Mouse (Mus musculus) right cerebral cortex, postnatal 36 days (tissue): ENCODE data around the gene Plekhm2.

Experiments used
- DNase-seq, 2 experiments: peaks; one replicate each; pipeline ENCODE4 v3.0.0; 2022; ENCODE audit warnings: low spot score in 2 of 2, mixed read lengths in 1 of 2

The Plekhm2 gene

GRCm38 (mm10) chr4:141663122-141663931 lies 1.4 kb downstream of the Plekhm2 start:
- DNase-seq = no peak

- no peak for DNase-seq
These were observed 3.8 kb downstream of the Plekhm2 start for GRCm38 (mm10) chr4:141660884-141661283.

DNA sequence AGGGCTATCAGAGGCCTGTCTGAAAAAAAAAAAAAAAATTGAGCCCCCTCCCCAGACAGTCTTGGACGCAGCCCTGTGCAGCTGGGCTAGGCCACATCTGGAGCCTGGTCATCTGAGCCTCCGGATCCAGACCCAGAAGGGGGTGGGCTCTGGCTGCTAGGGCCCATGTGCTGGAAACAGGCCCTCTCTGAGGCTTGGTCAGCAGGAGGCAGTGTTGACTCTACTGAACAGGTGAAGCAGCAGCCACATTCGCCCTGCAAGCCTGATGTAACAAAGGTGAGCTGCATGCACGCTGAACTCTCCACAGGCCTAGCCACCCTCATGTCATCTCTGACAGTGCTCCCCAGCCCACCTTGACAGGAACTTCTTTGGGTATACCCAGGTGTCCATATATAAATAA lies 5.0 kb downstream of the Plekhm2 start:
- no peak for DNase-seq

DNA sequence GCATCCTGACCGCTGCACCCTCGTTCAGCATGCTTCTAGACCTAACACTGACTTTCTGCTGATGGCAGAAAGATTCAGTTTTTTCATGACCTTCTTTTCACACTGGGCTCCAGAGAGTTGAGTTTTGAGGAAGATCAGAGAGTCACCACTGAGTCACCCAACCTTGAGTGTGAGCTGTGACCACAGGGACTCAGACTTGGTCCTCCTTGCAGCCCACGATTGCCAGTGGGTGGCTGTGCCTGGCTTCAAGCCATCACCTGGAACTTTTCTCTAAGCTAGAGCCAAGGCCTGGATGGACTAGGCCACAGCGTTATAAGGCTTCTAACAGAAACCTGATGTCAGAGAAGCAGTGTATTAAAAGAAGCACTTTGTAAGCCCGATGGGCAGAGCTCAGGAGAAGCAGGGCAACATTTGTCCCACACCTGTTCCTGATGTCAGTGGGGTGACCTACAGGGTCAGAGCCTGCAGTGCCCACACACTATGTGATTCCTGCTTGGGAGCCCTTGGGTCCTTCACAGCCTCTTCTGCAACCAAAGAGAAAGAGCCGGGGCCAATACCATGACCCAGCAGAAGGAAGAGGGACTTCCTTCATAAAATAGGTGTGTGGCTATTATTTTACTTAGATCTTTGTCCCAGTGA lies 5.7 kb downstream of the Plekhm2 start:
- no peak for DNase-seq

DNA sequence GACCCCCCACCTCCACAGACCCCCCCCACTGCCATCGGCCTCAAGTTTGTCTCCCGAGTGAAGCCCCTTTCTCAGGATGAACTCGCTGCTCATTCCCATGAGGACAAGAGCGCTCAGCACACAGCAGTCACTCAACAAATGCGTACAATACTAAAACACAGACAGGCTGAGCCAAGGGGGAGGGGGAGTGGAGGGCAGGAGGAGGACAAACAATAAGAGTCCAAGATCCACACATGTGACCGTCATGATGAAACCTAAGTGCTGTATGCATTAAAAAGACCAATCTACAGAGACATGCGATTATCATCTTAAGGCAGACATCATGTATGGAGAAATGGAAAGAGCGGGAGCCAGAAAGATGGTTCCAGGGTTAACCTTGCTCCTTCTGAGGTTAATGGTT lies 7.8 kb downstream of the Plekhm2 start:
- no peak for DNase-seq

DNA sequence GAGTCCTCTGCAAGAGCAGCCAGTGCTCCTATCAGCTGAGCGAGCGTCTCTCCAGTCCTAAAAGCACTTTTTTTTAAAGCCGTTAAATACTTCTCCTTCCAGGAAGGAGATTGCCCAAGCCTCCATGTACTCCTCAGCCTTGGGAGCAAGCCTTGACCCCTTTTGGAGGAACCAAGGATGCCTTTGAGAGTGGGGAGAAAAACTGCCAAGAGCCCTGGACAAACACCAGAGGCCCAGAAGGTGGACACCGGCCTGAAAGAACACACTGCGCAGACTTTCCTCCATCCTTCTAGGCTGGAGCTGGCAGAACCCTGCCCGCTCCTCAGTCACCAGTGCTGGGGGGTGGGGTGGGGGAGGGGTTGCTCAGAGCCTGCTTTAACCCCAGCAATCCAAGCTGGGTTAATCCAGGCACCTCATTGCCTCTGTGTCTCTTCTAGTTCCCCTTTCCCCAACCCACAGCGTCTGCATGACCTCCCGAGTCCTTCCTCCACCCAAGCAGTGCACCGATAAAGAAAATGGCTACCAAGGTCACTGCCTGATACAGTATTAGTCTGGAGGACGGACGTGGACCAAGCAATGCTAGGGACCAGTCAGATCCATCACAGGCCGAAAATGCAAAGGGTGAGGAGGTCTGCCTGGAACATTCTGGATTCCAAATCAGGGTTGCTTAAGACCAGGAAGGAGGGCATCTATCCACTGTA lies 8.6 kb downstream of the Plekhm2 start:
- DNase-seq = no peak

DNA sequence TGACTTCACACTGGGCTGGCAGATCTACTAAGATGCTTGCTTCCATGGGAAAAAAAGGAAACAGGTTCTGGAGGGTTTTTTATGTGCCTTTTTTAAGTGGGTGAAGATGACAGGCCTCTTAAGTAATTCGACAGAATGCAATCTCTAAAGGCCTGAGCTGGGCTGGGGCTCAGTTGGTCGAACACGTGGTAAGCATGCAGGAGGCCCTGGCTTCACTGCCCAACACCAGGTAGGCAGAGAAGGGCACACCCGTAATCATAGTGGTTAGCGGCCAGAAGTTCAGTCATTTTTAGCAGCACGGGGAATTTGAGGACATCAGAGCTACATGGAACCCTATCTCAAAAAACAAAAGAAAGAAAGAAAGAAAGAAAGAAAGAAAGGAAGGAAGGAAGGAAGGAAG lies 10.2 kb downstream of the Plekhm2 start:
- no peak for DNase-seq

DNA sequence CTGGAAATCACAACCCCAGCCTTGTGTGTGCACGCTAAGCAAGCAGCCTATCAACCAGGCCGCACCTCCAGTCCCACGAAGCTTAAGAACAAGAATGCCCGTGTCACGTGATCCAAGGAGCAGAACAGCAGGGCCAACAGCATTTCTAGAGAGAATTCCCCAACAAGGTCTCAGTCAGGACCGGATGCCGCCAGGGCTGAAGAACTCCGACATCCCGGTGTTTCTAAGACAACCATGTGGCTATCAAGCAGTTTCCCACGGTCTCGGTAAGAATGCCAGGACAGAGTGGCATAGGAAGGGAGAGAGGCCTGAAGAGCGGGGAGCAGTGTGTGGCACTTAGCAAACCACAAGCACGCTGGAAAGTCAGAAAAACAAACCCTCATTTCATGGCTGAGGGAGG lies 10.9 kb downstream of the Plekhm2 start:
- no peak for DNase-seq

- DNase-seq = no peak
These were observed 11.7 kb downstream of the Plekhm2 start for GRCm38 (mm10) chr4:141653044-141653443.

DNA sequence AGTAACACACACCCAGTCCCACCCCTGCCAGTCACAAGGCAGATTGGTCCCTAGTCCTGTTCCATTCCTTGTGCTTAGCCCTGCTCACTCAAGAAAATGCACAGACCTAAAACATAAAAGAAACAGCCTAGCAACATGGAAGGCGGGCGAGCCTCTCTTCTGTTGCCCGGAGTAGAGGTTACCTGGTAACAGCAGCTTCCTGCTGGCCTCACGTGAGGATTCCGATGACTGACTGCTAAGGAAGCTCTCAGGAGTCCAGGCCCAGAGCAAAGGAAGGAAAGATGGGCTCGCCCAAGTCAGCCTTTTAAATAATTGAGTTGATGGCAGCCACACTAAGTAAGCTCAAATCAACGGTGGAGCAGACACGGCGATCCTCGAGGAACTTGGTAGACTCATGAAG lies 12.8 kb downstream of the Plekhm2 start:
- no peak for DNase-seq

GRCm38 (mm10) chr4:141651286-141651685 lies 13.4 kb downstream of the Plekhm2 start:
- DNase-seq = no peak

DNA sequence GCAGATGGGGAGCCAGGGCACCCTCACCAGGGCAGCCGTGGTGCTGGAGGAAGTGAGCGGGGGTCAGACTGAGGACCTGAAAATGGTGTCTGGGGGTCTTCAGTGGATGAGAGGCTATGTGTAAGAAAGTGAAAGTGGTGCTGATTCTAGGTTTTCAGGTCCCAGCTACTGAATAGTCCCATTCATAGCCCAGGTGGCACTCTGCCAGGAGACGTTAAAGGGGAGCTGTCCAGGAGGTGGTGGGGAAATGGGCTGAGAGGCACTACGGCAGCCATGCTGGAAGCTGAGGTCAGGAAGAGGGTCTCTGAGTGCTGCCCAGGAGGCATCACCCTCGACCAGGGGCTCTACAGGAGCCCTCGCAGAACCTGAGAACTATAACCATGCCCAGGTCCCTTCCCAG lies 15.5 kb downstream of the Plekhm2 start:
- no peak for DNase-seq

GRCm38 (mm10) chr4:141648262-141648661 lies 16.4 kb downstream of the Plekhm2 start:
- DNase-seq = no peak

DNA sequence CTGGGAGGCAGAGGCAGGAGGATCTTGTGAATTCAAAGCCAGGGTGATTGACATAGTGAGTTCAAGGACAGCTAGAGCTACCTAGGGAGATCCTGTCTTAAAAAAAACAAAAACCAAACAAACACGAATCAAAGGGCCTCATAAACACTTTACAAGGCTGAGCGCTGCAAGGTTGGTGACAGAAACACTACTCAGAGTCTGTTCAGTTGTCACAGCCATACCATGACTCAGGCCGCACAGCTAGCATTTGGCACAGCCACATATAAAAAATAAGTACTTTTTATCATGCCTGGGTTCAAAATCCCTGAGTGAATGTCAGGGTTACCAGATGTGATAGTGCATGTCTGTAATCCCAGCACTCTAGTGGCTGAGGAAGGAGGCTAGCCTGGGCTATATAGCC lies 17.5 kb downstream of the Plekhm2 start:
- no peak for DNase-seq

- DNase-seq = no peak
These were observed 18.7 kb downstream of the Plekhm2 start for GRCm38 (mm10) chr4:141645988-141646387.

GRCm38 (mm10) chr4:141643118-141643855 lies 21.4 kb downstream of the Plekhm2 start:
- peak in 1 of 2 experiments; percentile 45 for DNase-seq

GRCm38 (mm10) chr4:141641961-141642811 lies 22.5 kb downstream of the Plekhm2 start:
- no peak for DNase-seq

GRCm38 (mm10) chr4:141641353-141641771 lies 23.3 kb downstream of the Plekhm2 start:
- DNase-seq = no peak

- no peak for DNase-seq
These were observed 25.2 kb downstream of the Plekhm2 start for GRCm38 (mm10) chr4:141639474-141639873.

DNA sequence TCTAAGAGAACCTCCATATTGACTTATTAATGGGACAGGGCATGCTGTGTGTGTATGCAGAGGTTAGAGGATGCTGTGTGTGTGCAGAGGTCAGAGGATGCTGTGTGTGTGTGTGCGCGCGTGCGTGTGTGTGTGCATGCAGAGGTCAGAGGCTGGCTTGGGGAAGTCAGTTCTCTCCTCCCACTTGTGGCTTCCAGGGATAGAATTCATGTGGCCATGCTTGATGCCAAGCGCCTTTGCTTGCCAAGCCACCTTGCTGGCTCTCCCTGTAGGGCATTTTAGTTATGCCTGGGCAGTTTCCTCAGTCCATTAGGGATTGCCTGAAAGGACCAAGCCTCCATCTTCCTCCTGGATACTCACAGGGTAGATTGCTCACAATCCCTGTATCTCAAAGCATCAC lies 28.0 kb downstream of the Plekhm2 start:
- no peak for DNase-seq

- no peak for DNase-seq
These were observed 28.7 kb downstream of the Plekhm2 start for GRCm38 (mm10) chr4:141635991-141636390.
